Comparison of ENCODE assay signal across 12 mouse cellular contexts in the genomic region with DNA sequence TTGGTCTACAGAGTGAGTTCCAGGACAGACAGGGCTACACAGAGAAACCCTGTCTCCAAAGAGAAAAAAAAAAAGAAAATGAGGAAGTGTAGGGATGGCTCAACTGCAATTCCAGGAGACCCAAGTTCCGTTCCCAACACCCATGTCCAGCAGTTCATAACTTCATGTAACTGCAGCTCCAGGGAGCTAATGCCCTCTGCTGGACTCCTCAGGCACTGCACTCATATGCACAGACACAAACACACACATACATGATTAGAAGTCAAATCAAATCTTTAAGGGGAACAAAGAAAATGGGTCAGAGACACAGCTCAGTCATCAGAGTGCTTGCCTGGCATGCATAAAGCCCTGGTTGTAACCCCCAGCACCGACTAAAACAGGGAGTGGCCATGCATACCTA. TPM values are rescaled to one million over a fixed set of nuclear protein-coding genes. Genes with fewer than 3 reads are reported as not detected.
DNase-seq lines count a peak whose midpoint lies in the region; ATAC-seq and TF ChIP-seq lines count a peak whose summit lies in the region.
"Had no signal": no experiment of that assay in that cellular context is flagged by ENCODE, and none has a peak within 500 bp of the region (broad histone marks: within the 10 kb centered on the region; RNA-seq: fewer than 3 reads in every experiment).

No protein-coding gene starts in this region.

- H3K27me3 ChIP-seq in liver, embryonic 12.5 days (replicated peaks) = no peaks in the 10 kb centered on the region
- H3K27me3 ChIP-seq in liver, embryonic 11.5 days (replicated peaks; ENCODE audit: control insufficient read depth, insufficient read depth, low read length) = no peaks in the 10 kb centered on the region
- no peaks in the 10 kb centered on the region for H3K27me3 ChIP-seq in small intestine, adult 2 months (ENCODE audit: control insufficient read depth, insufficient read depth, low read length)
- H3K27me3 ChIP-seq: embryonic facial prominence, embryonic 13.5 days had no signal

- H3K4me3 ChIP-seq in gastrocnemius, adult 2 months = no peak overlapping the region
- no peak overlapping the region for H3K4me3 ChIP-seq in liver, embryonic 12.5 days
- H3K4me3 ChIP-seq in liver, embryonic 11.5 days (ENCODE audit: low read depth, low read length) = no peak overlapping the region
- no peak overlapping the region for H3K4me3 ChIP-seq in bone marrow, adult 2 months (replicated peaks; ENCODE audit: control insufficient read depth, low read depth, low read length)
- H3K4me3 ChIP-seq in small intestine, adult 2 months (ENCODE audit: low read depth, low read length) = no peak overlapping the region
- H3K4me3 ChIP-seq: embryonic facial prominence, embryonic 13.5 days; limb, embryonic 10.5 days had no signal

- no peak for ATAC-seq in liver, embryonic 12.5 days
- no peak for ATAC-seq in liver, embryonic 11.5 days (replicated peaks; ENCODE audit: low FRiP score)

- no peak overlapping the region for H3K4me2 ChIP-seq in liver, embryonic 12.5 days
- H3K4me2 ChIP-seq in liver, embryonic 11.5 days = no peak overlapping the region
- H3K4me2 ChIP-seq: embryonic facial prominence, embryonic 13.5 days had no signal

- TF ChIP-seq CTCF in gastrocnemius, adult 2 months (IDR thresholded peaks at IDR 0.05) = peak; percentile 46
- peak; percentile 37; the same call in 1 of the 2 replicates for TF ChIP-seq CTCF in bone marrow, adult 2 months (IDR thresholded peaks at IDR 0.05; ENCODE audit: control insufficient read depth, insufficient read depth, low read length)
- TF ChIP-seq CTCF in small intestine, adult 2 months (IDR thresholded peaks at IDR 0.05; ENCODE audit: extremely low read depth, insufficient read length, insufficient replicate concordance, low read depth, low read length) = peak; percentile 40; the same call in 1 of the 2 replicates

- intact Hi-C loops in gastrocnemius, adult 2 months (cut with DNase I) = no loop called here

- H3K9me3 ChIP-seq in liver, embryonic 12.5 days (replicated peaks) = 0 out of 2 replicates have a peak, but pooled peaks cover 4% of the 10 kb centered on the region
- 0 out of 2 replicates have a peak, but pooled peaks cover 5% of the 10 kb centered on the region for H3K9me3 ChIP-seq in liver, embryonic 11.5 days (ENCODE audit: control insufficient read depth, low read length)

- no peak overlapping the region for H3K9ac ChIP-seq in liver, embryonic 12.5 days
- no peak overlapping the region for H3K9ac ChIP-seq in liver, embryonic 11.5 days (ENCODE audit: low read depth, low read length)
- H3K9ac ChIP-seq: embryonic facial prominence, embryonic 13.5 days had no signal

- DNase-seq in gastrocnemius, adult 2 months = no peak
- no peak for DNase-seq in gastrocnemius, postnatal 10 days
- DNase-seq in liver, embryonic 11.5 days (ENCODE audit: low spot score) = no peak
- DNase-seq in frontal cortex, postnatal 14 days (ENCODE audit: low spot score in 2 of 2) = no peak
- DNase-seq in adrenal gland, postnatal 25 days = no peak
- DNase-seq: cerebellum, postnatal 14 days; kidney, postnatal 10 days had no signal

- peaks cover 30% of the 10 kb centered on the region for H3K4me1 ChIP-seq in liver, embryonic 12.5 days
- H3K4me1 ChIP-seq in liver, embryonic 11.5 days (replicated peaks; ENCODE audit: control insufficient read depth, insufficient read depth, low read length) = peaks cover 26% of the 10 kb centered on the region
- H3K4me1 ChIP-seq in bone marrow, adult 2 months (ENCODE audit: control insufficient read depth, insufficient read depth, low read length) = peaks cover 9% of the 10 kb centered on the region; the same call in 1 of the 2 replicates
- H3K4me1 ChIP-seq in small intestine, adult 2 months (ENCODE audit: control insufficient read depth, insufficient read depth, insufficient read length, low read length) = peaks cover 29% of the 10 kb centered on the region

- 79% methylated on average over 2 of the region's 2 CpGs for WGBS in liver, embryonic 12.5 days (ENCODE audit: insufficient replicate concordance)
- WGBS in liver, embryonic 11.5 days = 86% methylated on average over 2 of the region's 2 CpGs
- WGBS in bone marrow, adult 2 months = 68% methylated on average over 2 of the region's 2 CpGs
- 68% methylated on average over 2 of the region's 2 CpGs for WGBS in small intestine, adult 2 months

- H3K27ac ChIP-seq in gastrocnemius, adult 2 months = peak overlapping the region; percentile 84
- 0 out of 2 replicates have a peak overlapping the region, but pooled peaks have one; percentile 15 for H3K27ac ChIP-seq in liver, embryonic 12.5 days
- H3K27ac ChIP-seq in liver, embryonic 11.5 days (ENCODE audit: low read depth, low read length) = no peak overlapping the region
- H3K27ac ChIP-seq in bone marrow, adult 2 months (ENCODE audit: control insufficient read depth, insufficient read depth, low read depth, low read length, poor library complexity) = no peak overlapping the region
- no peak overlapping the region for H3K27ac ChIP-seq in small intestine, adult 2 months (ENCODE audit: insufficient read depth, low read depth, low read length)
- H3K27ac ChIP-seq: embryonic facial prominence, embryonic 13.5 days; limb, embryonic 10.5 days had no signal

- H3K36me3 ChIP-seq in liver, embryonic 12.5 days = peaks cover 18% of the 10 kb centered on the region
- peaks cover 5% of the 10 kb centered on the region for H3K36me3 ChIP-seq in liver, embryonic 11.5 days (ENCODE audit: control insufficient read depth, insufficient read depth, low read length)
- peaks cover 4% of the 10 kb centered on the region; the same call in 1 of the 2 replicates for H3K36me3 ChIP-seq in small intestine, adult 2 months (ENCODE audit: control insufficient read depth, insufficient read depth, low read length)

- TF ChIP-seq POLR2A in bone marrow, adult 2 months (IDR thresholded peaks at IDR 0.05; ENCODE audit: borderline replicate concordance, control insufficient read depth, low read depth, low read length) = no peak
- no peak for TF ChIP-seq POLR2A in small intestine, adult 2 months (IDR thresholded peaks at IDR 0.05; ENCODE audit: low read depth, low read length)

RNA-seq across cellular contexts. Expression of gene Lrp5, which starts 13.2 kb away (rescaled TPM):
- total RNA-seq in gastrocnemius, adult 2 months (2021) = 10 to 100 TPM; 21.4 to 30.4 TPM
- total RNA-seq in gastrocnemius, postnatal 10 days (2021) = 10 to 100 TPM; 40.7 to 44.1 TPM
- polyA plus RNA-seq in liver, embryonic 12.5 days (2016; fragmentation: Nextera tagmentation; extraction: Ambion mirVana) = 2.7 TPM in 2 replicates
- 5.4 and 6.3 TPM in 2 replicates for polyA plus RNA-seq in liver, embryonic 11.5 days (2014; fragmentation: Nextera tagmentation; extraction: Ambion mirVana)
- polyA plus RNA-seq in bone marrow, adult 2 months (2011; ENCODE audit: insufficient read depth, insufficient read length, low replicate concordance, missing spikeins) = 4.5 and 5.8 TPM in 2 replicates
- 50.9 and 96.7 TPM in 2 replicates for polyA plus RNA-seq in small intestine, adult 2 months (2012; rRNA removed)
- 97.9 and 117 TPM in 2 replicates for total RNA-seq in adrenal gland, postnatal 25 days (2021)

RNA-seq across cellular contexts. Expression of gene 1810055G02Rik, which starts 34.9 kb away (rescaled TPM):
- total RNA-seq in gastrocnemius, adult 2 months (2021) = 1 to 10 TPM; 9.6 to 9.8 TPM
- 10 to 100 TPM; 19.5 to 26.6 TPM for total RNA-seq in gastrocnemius, postnatal 10 days (2021)
- polyA plus RNA-seq in liver, embryonic 12.5 days (2016; fragmentation: Nextera tagmentation; extraction: Ambion mirVana) = 16.4 and 16.5 TPM in 2 replicates
- 27.9 and 31.3 TPM in 2 replicates for polyA plus RNA-seq in liver, embryonic 11.5 days (2014; fragmentation: Nextera tagmentation; extraction: Ambion mirVana)
- 1.8 and 6.0 TPM in 2 replicates for polyA plus RNA-seq in bone marrow, adult 2 months (2011; ENCODE audit: insufficient read depth, insufficient read length, low replicate concordance, missing spikeins)
- polyA plus RNA-seq in small intestine, adult 2 months (2012; rRNA removed) = 180 and 300 TPM in 2 replicates
- total RNA-seq in adrenal gland, postnatal 25 days (2021) = 21.2 and 30.4 TPM in 2 replicates

Comparison
In these comparisons a context has a peak if more than half of its experiments do, and no peak if none do; other contexts are left out.
1. H3K27ac ChIP-seq: peak in gastrocnemius, adult 2 months (single experiment) and liver, embryonic 12.5 days (single experiment); none in liver, embryonic 11.5 days (single experiment), bone marrow, adult 2 months (single experiment) and small intestine, adult 2 months (single experiment).
2. Peak in every context shown above with its lines, with median percentiles within 50 percentile points of each other: CTCF ChIP-seq.